Mouse (Mus musculus): ENCODE data around the gene Vmn1r67.

Vmn1r67 gene

DNA sequence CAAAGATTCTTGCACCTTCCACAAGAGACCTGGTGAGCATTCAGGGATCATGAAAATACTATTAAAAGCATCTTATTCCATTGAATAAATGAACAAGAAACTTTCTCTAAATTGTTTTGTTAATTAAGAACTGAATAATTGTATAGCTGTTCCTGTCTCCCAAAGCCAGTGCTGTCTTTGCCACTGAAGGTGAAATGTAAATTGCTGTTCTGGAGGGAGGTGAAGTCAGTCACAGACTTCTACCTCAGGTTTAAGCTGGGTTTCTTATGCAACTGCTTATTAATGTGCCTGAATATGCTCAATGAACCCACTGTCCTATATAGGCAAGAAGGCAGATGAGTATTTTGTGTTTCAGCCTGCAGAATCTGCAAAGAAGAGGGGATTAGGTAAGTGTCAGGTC, at the start of gene Vmn1r67:
Gene Vmn1r67, plus strand, starts transcription at position 301 of the 400 bp plus-strand sequence.
- DNase-seq (ENCODE audit: low spot score in 2 of 2), result no peak

DNA sequence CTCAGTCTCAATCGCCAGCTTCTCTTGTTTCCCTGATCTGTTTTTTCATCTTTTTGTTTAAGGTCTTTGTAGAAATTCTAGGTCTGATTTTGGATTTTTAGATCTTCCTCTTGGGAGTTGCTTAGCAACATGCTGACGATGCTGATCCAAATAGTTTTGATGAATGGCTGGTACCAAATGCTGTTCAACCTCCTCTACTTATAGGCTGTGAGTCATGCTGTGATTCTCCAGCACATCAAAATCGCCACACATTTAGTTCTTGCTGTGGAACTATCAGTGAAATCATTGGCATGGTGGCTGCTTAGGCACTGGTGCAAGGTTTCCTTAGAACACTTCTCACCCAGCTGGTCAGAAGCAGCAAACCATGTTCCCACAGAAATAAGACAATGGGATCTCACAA, 15.0 kb downstream of the Vmn1r67 start:
- no peak for DNase-seq (ENCODE audit: low spot score in 2 of 2)

DNA sequence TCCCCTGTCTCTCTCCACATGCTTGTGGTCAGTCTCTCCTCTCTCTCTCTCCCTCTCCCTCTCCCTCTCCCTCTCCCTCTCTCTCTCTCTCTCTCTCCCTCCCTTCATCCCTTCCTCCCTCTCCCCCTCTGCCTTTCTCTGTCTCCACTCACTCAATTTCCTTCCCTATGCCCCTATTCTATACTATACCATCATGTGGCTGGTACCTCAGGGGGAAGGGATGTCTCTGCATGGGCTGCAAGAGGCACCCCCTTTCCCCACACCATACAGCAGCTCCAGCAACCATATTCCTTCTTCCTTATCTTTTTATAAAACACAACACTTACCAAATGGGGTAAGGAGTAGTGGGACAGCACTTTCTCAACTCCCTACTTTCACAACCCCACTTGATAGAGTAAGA, 36.7 kb downstream of the Vmn1r67 start:
- DNase-seq (ENCODE audit: low spot score in 2 of 2), result no peak

DNA sequence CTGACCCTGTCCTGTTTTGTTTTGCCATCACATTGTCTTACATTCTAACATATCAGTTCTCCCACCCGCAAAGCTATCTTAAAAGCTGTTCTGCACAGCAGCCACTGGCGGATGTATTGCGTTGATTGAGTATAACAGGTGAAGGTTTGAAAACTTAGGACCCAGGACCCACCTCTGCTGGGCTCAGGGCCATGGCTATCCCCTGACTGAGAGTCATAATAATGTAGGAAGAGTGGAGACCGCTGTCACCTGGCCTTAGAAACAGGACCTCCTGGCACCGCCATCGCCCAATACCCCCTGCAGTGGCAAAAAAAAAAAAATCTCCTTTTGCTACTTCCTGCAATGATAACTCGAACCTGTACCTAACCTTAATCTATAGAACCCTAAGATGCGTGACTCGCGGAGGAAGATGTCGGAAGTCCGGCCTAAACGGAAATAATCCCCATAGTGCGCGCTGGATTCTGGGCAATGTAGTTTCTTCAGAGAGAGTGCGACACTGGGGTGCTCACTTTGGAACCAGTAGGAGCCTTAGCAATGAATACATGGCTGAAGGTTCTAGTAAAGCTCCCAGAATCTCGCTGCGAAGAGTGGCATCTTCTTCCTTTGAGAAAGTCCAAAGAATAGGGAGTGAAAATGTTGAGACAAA, 37.6 kb downstream of the Vmn1r67 start:
- no peak for DNase-seq (ENCODE audit: low spot score in 2 of 2)

DNA sequence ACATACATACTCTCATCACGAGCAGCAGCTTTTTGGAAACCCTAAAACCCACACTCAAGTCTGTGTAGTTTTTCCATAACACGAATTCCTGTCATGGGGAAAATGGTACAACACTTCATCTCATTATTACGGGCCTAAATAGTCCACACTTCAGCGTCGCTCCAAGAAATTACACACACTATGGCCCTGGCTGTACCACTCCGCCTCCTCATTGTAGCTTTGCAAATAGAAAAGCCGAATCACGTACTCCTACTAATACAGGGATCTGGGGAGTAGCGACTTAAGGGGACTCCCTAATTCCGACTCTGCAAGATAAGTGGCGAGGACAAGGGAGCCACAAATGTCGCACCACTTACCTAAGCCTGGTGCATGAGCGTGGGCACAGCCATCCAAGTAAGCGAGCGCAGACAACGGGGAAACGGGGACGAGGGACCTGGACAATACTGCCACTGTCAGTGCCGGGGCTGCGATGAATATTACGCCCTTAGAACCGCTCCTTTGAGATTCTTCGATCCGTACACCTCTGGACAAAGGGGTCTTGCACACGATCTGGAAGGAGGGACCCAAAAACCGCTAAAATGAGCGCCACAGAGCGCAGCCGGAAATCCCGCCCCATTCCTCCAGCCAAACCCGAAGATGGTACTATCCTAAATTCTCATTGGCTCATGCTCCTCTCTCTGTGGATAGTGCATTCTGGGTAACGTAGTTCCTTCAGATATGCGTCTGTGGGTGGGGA, 51.8 kb downstream of the Vmn1r67 start, which contains the start of gene Zik1:
Gene Zik1, minus strand, starts transcription at position 609 of the 736 bp plus-strand sequence.
- DNase-seq (ENCODE audit: low spot score in 2 of 2), result peak; percentile 51 to 54

DNA sequence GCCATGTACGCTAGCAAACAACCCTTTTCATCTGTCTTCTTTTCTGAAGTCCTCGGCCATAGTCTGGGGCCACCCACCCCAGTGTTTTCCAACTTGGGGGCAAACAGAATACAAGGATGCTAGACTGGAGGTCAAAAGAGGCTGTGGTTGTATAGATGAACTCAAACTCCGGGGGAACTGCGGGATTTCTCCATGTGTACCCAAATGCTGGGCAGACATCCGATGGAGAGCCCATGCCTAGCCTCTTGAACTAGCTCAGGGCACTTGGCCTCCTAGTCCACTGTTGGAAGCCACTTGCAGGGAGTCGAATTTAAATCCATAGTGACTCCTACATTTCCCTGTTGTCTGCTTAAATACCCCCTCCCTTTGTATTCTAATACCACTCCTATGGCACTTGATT, 52.4 kb downstream of the Vmn1r67 start:
- no peak for DNase-seq (ENCODE audit: low spot score in 2 of 2)

Data from heart, adult 9 months (tissue).